ENCODE assay signal across 8 mouse cellular contexts in genomic region chr11:59809071-59809669, GRCm38 (mm10). TPM values are rescaled to one million over a fixed set of nuclear protein-coding genes. Genes with fewer than 3 reads are reported as not detected.
DNase-seq lines count a peak whose midpoint lies in the region; ATAC-seq and TF ChIP-seq lines count a peak whose summit lies in the region.

No protein-coding gene starts in this region.

- no peaks in the 10 kb centered on the region for H3K9me3 ChIP-seq in heart, embryonic 11.5 days (replicated peaks; ENCODE audit: control insufficient read depth, low read length)
- no peaks in the 10 kb centered on the region for H3K9me3 ChIP-seq in kidney, postnatal 0 days (replicated peaks; ENCODE audit: low read length)

- peak overlapping the region; percentile 99 for H3K27ac ChIP-seq in spleen, adult 2 months (ENCODE audit: insufficient read depth, low read length)
- H3K27ac ChIP-seq in heart, embryonic 11.5 days (ENCODE audit: low read depth, low read length): peak overlapping the region; percentile 98
- H3K27ac ChIP-seq in kidney, postnatal 0 days: peak overlapping the region; percentile 95
- peak overlapping the region; percentile 98 for H3K27ac ChIP-seq in macrophage

- under 1% methylated on average over 15 of the region's 15 CpGs for WGBS in spleen, adult 2 months
- WGBS in heart, embryonic 11.5 days (ENCODE audit: insufficient replicate concordance): under 1% methylated on average over 15 of the region's 15 CpGs
- WGBS in kidney, postnatal 0 days: 1% methylated on average over 15 of the region's 15 CpGs
- under 1% methylated on average over 15 of the region's 15 CpGs for WGBS in macrophage (ENCODE audit: missing documents)

- peaks cover 31% of the 10 kb centered on the region for H3K36me3 ChIP-seq in spleen, adult 2 months (ENCODE audit: control insufficient read depth, insufficient read depth, low read length)
- peaks cover 12% of the 10 kb centered on the region for H3K36me3 ChIP-seq in heart, embryonic 11.5 days (ENCODE audit: control insufficient read depth, insufficient read depth, low read length)
- peaks cover 27% of the 10 kb centered on the region for H3K36me3 ChIP-seq in kidney, postnatal 0 days (ENCODE audit: insufficient read depth, low read length)
- peaks cover 36% of the 10 kb centered on the region for H3K36me3 ChIP-seq in macrophage (ENCODE audit: inconsistent target)

- H3K79me2 ChIP-seq in macrophage (ENCODE audit: inconsistent target): peaks cover 61% of the 10 kb centered on the region

- peak; percentile 24 to 68 for DNase-seq in spleen, adult 2 months (ENCODE audit: low read depth in 1 of 2, low spot score in 2 of 2)
- no peak for DNase-seq in spleen, postnatal 4 days (ENCODE audit: low spot score in 2 of 2)
- peak; percentile 29 for DNase-seq in c-Kit-negative CD71-positive TER-119-positive erythroid progenitor cells, embryonic 14.5 days (ENCODE audit: low read depth, low spot score)
- DNase-seq in kidney, postnatal 0 days (ENCODE audit: low spot score): peak; percentile 75
- DNase-seq in right cerebral cortex, adult 18-20 months: no peak
- no peak for DNase-seq in frontal cortex, postnatal 36 days (ENCODE audit: low spot score in 2 of 2)

- no peak for TF ChIP-seq CTCF in spleen, adult 2 months (IDR thresholded peaks at IDR 0.05; ENCODE audit: extremely low read depth, insufficient read depth, insufficient read length, insufficient replicate concordance)
- TF ChIP-seq CTCF in kidney, postnatal 0 days (IDR thresholded peaks at IDR 0.05; ENCODE audit: low read depth): no peak

- H3K27me3 ChIP-seq in spleen, adult 2 months (ENCODE audit: control insufficient read depth, insufficient read depth, low read length): no peaks in the 10 kb centered on the region
- H3K27me3 ChIP-seq in heart, embryonic 11.5 days (ENCODE audit: control insufficient read depth, insufficient read depth, low read length): no peaks in the 10 kb centered on the region
- no peaks in the 10 kb centered on the region for H3K27me3 ChIP-seq in kidney, postnatal 0 days (ENCODE audit: insufficient read depth, low read length)

- TF ChIP-seq POLR2A in spleen, adult 2 months (IDR thresholded peaks at IDR 0.05; ENCODE audit: low read depth, low read length): no peak

- peak overlapping the region; percentile 82 for H3K4me2 ChIP-seq in heart, embryonic 11.5 days
- H3K4me2 ChIP-seq in kidney, postnatal 0 days (ENCODE audit: low read length): peak overlapping the region; percentile 85

- peaks cover 6% of the 10 kb centered on the region; the same call in 1 of the 2 replicates for H3K4me1 ChIP-seq in spleen, adult 2 months (ENCODE audit: control insufficient read depth, insufficient read depth, insufficient read length)
- H3K4me1 ChIP-seq in heart, embryonic 11.5 days (ENCODE audit: control insufficient read depth, insufficient read depth, low read length): peaks cover 14% of the 10 kb centered on the region
- peaks cover 8% of the 10 kb centered on the region for H3K4me1 ChIP-seq in kidney, postnatal 0 days (replicated peaks; ENCODE audit: insufficient read depth, low read length)

- 0 out of 2 replicates have a peak, but pooled peaks have one; percentile 18 for ATAC-seq in heart, embryonic 11.5 days (replicated peaks; ENCODE audit: insufficient number of reproducible peaks, low FRiP score, low TSS enrichment)
- ATAC-seq in kidney, postnatal 0 days (replicated peaks; ENCODE audit: low FRiP score, low read depth): peak; percentile 25

- H3K4me3 ChIP-seq in spleen, adult 2 months (ENCODE audit: extremely low read depth, insufficient read depth, insufficient read length): peak overlapping the region; percentile 83
- H3K4me3 ChIP-seq in heart, embryonic 11.5 days (ENCODE audit: low read depth, low read length): peak overlapping the region; percentile 78
- peak overlapping the region; percentile 77 for H3K4me3 ChIP-seq in kidney, postnatal 0 days (replicated peaks; ENCODE audit: low read depth, low read length)
- peak overlapping the region; percentile 93 for H3K4me3 ChIP-seq in macrophage (ENCODE audit: inconsistent target)

- H3K9ac ChIP-seq in heart, embryonic 11.5 days (ENCODE audit: low read depth, low read length): peak overlapping the region; percentile 99
- peak overlapping the region; percentile 90 for H3K9ac ChIP-seq in kidney, postnatal 0 days (ENCODE audit: low read depth, low read length)

RNA-seq across cellular contexts. Expression of gene Flcn, which starts 0.6 kb away (rescaled TPM):
- 43.1 and 48.4 TPM in 2 replicates for polyA plus RNA-seq in spleen, adult 2 months (2012; rRNA removed)
- 21.4 and 22.6 TPM in 2 replicates for polyA plus RNA-seq in heart, embryonic 11.5 days (2014; fragmentation: Nextera tagmentation; extraction: Ambion mirVana)
- polyA plus RNA-seq in kidney, postnatal 0 days (2015; fragmentation: Nextera tagmentation; extraction: Ambion mirVana): 30.6 and 31.7 TPM in 2 replicates
- 100 to 1,000 TPM; 122 to 465 (median 250) TPM for total RNA-seq in macrophage (2018; cell fraction: chromatin; rRNA removed)
- total RNA-seq in macrophage (2018; cell fraction: cytosol; rRNA removed): 100 to 1,000 TPM in 1 of 26 experiments, 10 to 100 TPM in 25; 14.4 to 102 (median 50.4) TPM
- total RNA-seq in macrophage (2018; cell fraction: nucleus; rRNA removed): 100 to 1,000 TPM in 23 of 26 experiments, 10 to 100 TPM in 3; 70.1 to 307 (median 159) TPM
- 36.7 to 92.1 TPM (median 40.6 TPM) in 3 replicates for polyA plus RNA-seq in macrophage (2018)

RNA-seq across cellular contexts. Expression of gene Pld6, which starts 21.7 kb away (rescaled TPM):
- 0.69 and 0.96 TPM in 2 replicates for polyA plus RNA-seq in spleen, adult 2 months (2012; rRNA removed)
- 1.2 and 1.7 TPM in 2 replicates for polyA plus RNA-seq in heart, embryonic 11.5 days (2014; fragmentation: Nextera tagmentation; extraction: Ambion mirVana)
- polyA plus RNA-seq in kidney, postnatal 0 days (2015; fragmentation: Nextera tagmentation; extraction: Ambion mirVana): 2.9 and 3.1 TPM in 2 replicates
- total RNA-seq in macrophage (2018; cell fraction: chromatin; rRNA removed): under 1 TPM in 2 of 26 experiments, not detected in 24; 0.53 to 0.58 TPM
- total RNA-seq in macrophage (2018; cell fraction: cytosol; rRNA removed): under 1 TPM in 10 of 26 experiments, not detected in 16; 0.07 to 0.29 (median 0.15) TPM
- total RNA-seq in macrophage (2018; cell fraction: nucleus; rRNA removed): under 1 TPM in 2 of 26 experiments, not detected in 24; 0.36 to 0.79 TPM
- polyA plus RNA-seq in macrophage (2018): 0.79 TPM in 1 of 3 replicates, not detected in the others

RNA-seq across cellular contexts. Expression of gene Nt5m, which starts 30.1 kb away (rescaled TPM):
- 16.2 and 16.7 TPM in 2 replicates for polyA plus RNA-seq in spleen, adult 2 months (2012; rRNA removed)
- polyA plus RNA-seq in heart, embryonic 11.5 days (2014; fragmentation: Nextera tagmentation; extraction: Ambion mirVana): 31.7 and 36.5 TPM in 2 replicates
- polyA plus RNA-seq in kidney, postnatal 0 days (2015; fragmentation: Nextera tagmentation; extraction: Ambion mirVana): 41.1 and 42.4 TPM in 2 replicates
- 10 to 100 TPM in 13 of 26 experiments, 1 to 10 TPM in 12, under 1 TPM in 1; 0.95 to 24.4 (median 10.0) TPM for total RNA-seq in macrophage (2018; cell fraction: chromatin; rRNA removed)
- total RNA-seq in macrophage (2018; cell fraction: cytosol; rRNA removed): 10 to 100 TPM in 24 of 26 experiments, 1 to 10 TPM in 2; 6.5 to 48.2 (median 23.3) TPM
- total RNA-seq in macrophage (2018; cell fraction: nucleus; rRNA removed): 10 to 100 TPM in 15 of 26 experiments, 1 to 10 TPM in 11; 2.0 to 27.9 (median 13.1) TPM
- polyA plus RNA-seq in macrophage (2018): 10.2 to 21.8 TPM (median 19.2 TPM) in 3 replicates

RNA-seq across cellular contexts. Expression of gene Cops3, which starts 30.5 kb away (rescaled TPM):
- polyA plus RNA-seq in spleen, adult 2 months (2012; rRNA removed): 9.1 and 9.9 TPM in 2 replicates
- polyA plus RNA-seq in heart, embryonic 11.5 days (2014; fragmentation: Nextera tagmentation; extraction: Ambion mirVana): 168 and 181 TPM in 2 replicates
- polyA plus RNA-seq in kidney, postnatal 0 days (2015; fragmentation: Nextera tagmentation; extraction: Ambion mirVana): 144 and 156 TPM in 2 replicates
- 10 to 100 TPM in 25 of 26 experiments, 1 to 10 TPM in 1; 9.6 to 93.0 (median 46.0) TPM for total RNA-seq in macrophage (2018; cell fraction: chromatin; rRNA removed)
- 10 to 100 TPM; 19.7 to 39.2 (median 31.1) TPM for total RNA-seq in macrophage (2018; cell fraction: cytosol; rRNA removed)
- total RNA-seq in macrophage (2018; cell fraction: nucleus; rRNA removed): 10 to 100 TPM; 11.4 to 57.3 (median 28.0) TPM
- 33.4 to 53.8 TPM (median 52.0 TPM) in 3 replicates for polyA plus RNA-seq in macrophage (2018)

Comparison
In these comparisons a context has a peak if more than half of its experiments do, and no peak if none do; other contexts are left out.
1. DNase-seq: peak in spleen, adult 2 months (2 of 2), c-Kit-negative CD71-positive TER-119-positive erythroid progenitor cells, embryonic 14.5 days (single experiment) and kidney, postnatal 0 days (single experiment); none in spleen, postnatal 4 days (0 of 2), right cerebral cortex, adult 18-20 months (single experiment) and frontal cortex, postnatal 36 days (0 of 2).
2. Peak in every context shown above with its lines, with median percentiles within 50 percentile points of each other: H3K27ac ChIP-seq and H3K4me3 ChIP-seq.